11 mouse cellular contexts compared by ENCODE assay signal in genomic region chr5:147305856-147306637, GRCm38 (mm10). TPM values are rescaled to one million over a fixed set of nuclear protein-coding genes. Genes with fewer than 3 reads are reported as not detected.
A peak's percentile ranks its signal among the peaks of the same experiment; 100 is the strongest.
DNase-seq lines count a peak whose midpoint lies in the region; ATAC-seq and TF ChIP-seq lines count a peak whose summit lies in the region.
"Had no signal": no experiment of that assay in that cellular context is flagged by ENCODE, and none has a peak within 500 bp of the region (broad histone marks: within the 10 kb centered on the region; RNA-seq: fewer than 3 reads in every experiment).

No protein-coding gene starts in this region.

- H3K4me3 ChIP-seq in kidney, embryonic 14.5 days (ENCODE audit: low read length), result peak overlapping the region; percentile 22
- H3K4me3 ChIP-seq in hindbrain, postnatal 0 days (ENCODE audit: low read length), result peak overlapping the region; percentile 7
- 0 out of 2 replicates have a peak overlapping the region, but pooled peaks have one; percentile 5 for H3K4me3 ChIP-seq in midbrain, postnatal 0 days (ENCODE audit: low read depth, low read length)

- DNase-seq in kidney, postnatal 4 days, result no peak
- DNase-seq in hindbrain, postnatal 0 days (ENCODE audit: low spot score), result no peak
- no peak for DNase-seq in midbrain, postnatal 0 days (ENCODE audit: low spot score)
- no peak for DNase-seq in left cerebral cortex, adult 11 months (ENCODE audit: low spot score)
- no peak for DNase-seq in left cerebral cortex, adult 18-20 months (ENCODE audit: low spot score in 2 of 2)

- peaks cover 100% of the 10 kb centered on the region for H3K27me3 ChIP-seq in kidney, embryonic 14.5 days (ENCODE audit: control insufficient read depth, insufficient read depth, low read length)
- H3K27me3 ChIP-seq in hindbrain, postnatal 0 days (ENCODE audit: insufficient read depth, low read length), result peaks cover 99% of the 10 kb centered on the region
- H3K27me3 ChIP-seq in midbrain, postnatal 0 days (ENCODE audit: insufficient read depth, low read length), result peaks cover 100% of the 10 kb centered on the region

- under 1% methylated on average over 58 of the region's 58 CpGs for WGBS in kidney, embryonic 14.5 days
- under 1% methylated on average over 57 of the region's 58 CpGs for WGBS in hindbrain, postnatal 0 days
- 1% methylated on average over 57 of the region's 58 CpGs for WGBS in midbrain, postnatal 0 days

- H3K4me2 ChIP-seq in kidney, embryonic 14.5 days (replicated peaks; ENCODE audit: low read depth, low read length), result peak overlapping the region; percentile 2; the same call in 1 of the 2 replicates
- H3K4me2 ChIP-seq in hindbrain, postnatal 0 days (ENCODE audit: low read depth, low read length), result no peak overlapping the region
- H3K4me2 ChIP-seq in midbrain, postnatal 0 days (ENCODE audit: low read depth, low read length, poor library complexity, severe bottlenecking), result no peak overlapping the region

- H3K4me1 ChIP-seq in kidney, embryonic 14.5 days (ENCODE audit: control insufficient read depth, insufficient read depth, low read length), result no peaks in the 10 kb centered on the region
- H3K4me1 ChIP-seq in hindbrain, postnatal 0 days (ENCODE audit: insufficient read depth, low read length), result no peaks in the 10 kb centered on the region
- no peaks in the 10 kb centered on the region for H3K4me1 ChIP-seq in midbrain, postnatal 0 days (ENCODE audit: insufficient read depth, low read length)

- H3K36me3 ChIP-seq in kidney, embryonic 14.5 days (ENCODE audit: control insufficient read depth, insufficient read depth, low read length), result no peaks in the 10 kb centered on the region
- no peaks in the 10 kb centered on the region for H3K36me3 ChIP-seq in hindbrain, postnatal 0 days (ENCODE audit: insufficient read depth, low read length)
- no peaks in the 10 kb centered on the region for H3K36me3 ChIP-seq in midbrain, postnatal 0 days (ENCODE audit: insufficient read depth, low read length)

- TF ChIP-seq CTCF in hindbrain, postnatal 0 days (IDR thresholded peaks at IDR 0.05; ENCODE audit: low read depth), result no peak
- TF ChIP-seq CTCF in midbrain, postnatal 0 days (IDR thresholded peaks at IDR 0.05), result no peak

- ATAC-seq in kidney, embryonic 14.5 days (ENCODE audit: low FRiP score, low TSS enrichment), result no peak
- 0 out of 2 replicates have a peak, but pooled peaks have one; percentile 12 for ATAC-seq in common myeloid progenitor, adult 5-6 weeks (replicated peaks; ENCODE audit: low read depth, poor library complexity, severe bottlenecking)
- no peak for ATAC-seq in hindbrain, postnatal 0 days
- ATAC-seq in midbrain, postnatal 0 days (ENCODE audit: low FRiP score), result no peak
- no peak for ATAC-seq in megakaryocyte, adult 5-6 weeks (ENCODE audit: poor library complexity, severe bottlenecking)
- ATAC-seq: inflammation-experienced regulatory T-cells, adult 6 months had no signal

- H3K27ac ChIP-seq in kidney, embryonic 14.5 days (ENCODE audit: low read depth, low read length), result no peak overlapping the region
- no peak overlapping the region for H3K27ac ChIP-seq in hindbrain, postnatal 0 days
- no peak overlapping the region for H3K27ac ChIP-seq in midbrain, postnatal 0 days (ENCODE audit: low read depth, low read length)

- no peaks in the 10 kb centered on the region for H3K9me3 ChIP-seq in kidney, embryonic 14.5 days (ENCODE audit: control insufficient read depth, low read length)
- H3K9me3 ChIP-seq in hindbrain, postnatal 0 days (ENCODE audit: low read length), result no peaks in the 10 kb centered on the region
- no peaks in the 10 kb centered on the region for H3K9me3 ChIP-seq in midbrain, postnatal 0 days (ENCODE audit: low read length)

- H3K9ac ChIP-seq in kidney, embryonic 14.5 days (ENCODE audit: low read depth, low read length), result peak overlapping the region; percentile 28; the same call in 1 of the 2 replicates
- no peak overlapping the region for H3K9ac ChIP-seq in hindbrain, postnatal 0 days (replicated peaks; ENCODE audit: low read length)
- no peak overlapping the region for H3K9ac ChIP-seq in midbrain, postnatal 0 days (replicated peaks; ENCODE audit: low read length, poor library complexity, severe bottlenecking)

RNA-seq across cellular contexts. Expression of gene Cdx2, which starts 1.0 kb away (rescaled TPM):
- not detected in 2 replicates for polyA plus RNA-seq in kidney, embryonic 14.5 days (2014; fragmentation: Nextera tagmentation; extraction: Ambion mirVana)
- total RNA-seq in common myeloid progenitor, adult 5-6 weeks (2017), result not detected in 2 replicates
- total RNA-seq in hindbrain, postnatal 0 days (2014; rRNA removed), result not detected in 2 replicates
- polyA plus RNA-seq in hindbrain, postnatal 0 days (2015; fragmentation: Nextera tagmentation; extraction: Ambion mirVana), result not detected in 2 replicates
- not detected in 2 replicates for total RNA-seq in midbrain, postnatal 0 days (2014; rRNA removed)
- polyA plus RNA-seq in midbrain, postnatal 0 days (2015; fragmentation: Nextera tagmentation; extraction: Ambion mirVana), result not detected in 2 replicates
- total RNA-seq in megakaryocyte, adult 5-6 weeks (2015), result not detected in 2 replicates
- not detected in 2 replicates for total RNA-seq in megakaryocyte, adult 5-6 weeks (2017)
- total RNA-seq in left cerebral cortex, adult 18-20 months (2021), result not detected
- total RNA-seq: liver, adult 2 months; MEL had no signal
- polyA plus RNA-seq: inflammation-experienced regulatory T-cells, adult 6 months had no signal

RNA-seq across cellular contexts. Expression of gene Urad, which starts 16.2 kb away (rescaled TPM):
- polyA plus RNA-seq in kidney, embryonic 14.5 days (2014; fragmentation: Nextera tagmentation; extraction: Ambion mirVana), result not detected in 2 replicates
- not detected in 2 replicates for total RNA-seq in common myeloid progenitor, adult 5-6 weeks (2017)
- not detected in 2 replicates for total RNA-seq in hindbrain, postnatal 0 days (2014; rRNA removed)
- polyA plus RNA-seq in hindbrain, postnatal 0 days (2015; fragmentation: Nextera tagmentation; extraction: Ambion mirVana), result not detected in 2 replicates
- total RNA-seq in midbrain, postnatal 0 days (2014; rRNA removed), result not detected in 2 replicates
- not detected in 2 replicates for polyA plus RNA-seq in midbrain, postnatal 0 days (2015; fragmentation: Nextera tagmentation; extraction: Ambion mirVana)
- not detected in 2 replicates for total RNA-seq in megakaryocyte, adult 5-6 weeks (2015)
- total RNA-seq in megakaryocyte, adult 5-6 weeks (2017), result not detected in 2 replicates
- not detected for total RNA-seq in left cerebral cortex, adult 18-20 months (2021)
- total RNA-seq: MEL had no signal
- polyA plus RNA-seq: inflammation-experienced regulatory T-cells, adult 6 months had no signal

RNA-seq across cellular contexts. Expression of gene Pdx1, which starts 36.3 kb away (rescaled TPM):
- polyA plus RNA-seq in kidney, embryonic 14.5 days (2014; fragmentation: Nextera tagmentation; extraction: Ambion mirVana), result 0.19 TPM in 1 of 2 replicates, not detected in the other
- total RNA-seq in common myeloid progenitor, adult 5-6 weeks (2017), result not detected in 2 replicates
- total RNA-seq in hindbrain, postnatal 0 days (2014; rRNA removed), result not detected in 2 replicates
- not detected in 2 replicates for polyA plus RNA-seq in hindbrain, postnatal 0 days (2015; fragmentation: Nextera tagmentation; extraction: Ambion mirVana)
- total RNA-seq in midbrain, postnatal 0 days (2014; rRNA removed), result not detected in 2 replicates
- not detected in 2 replicates for polyA plus RNA-seq in midbrain, postnatal 0 days (2015; fragmentation: Nextera tagmentation; extraction: Ambion mirVana)
- total RNA-seq in megakaryocyte, adult 5-6 weeks (2015), result not detected in 2 replicates
- total RNA-seq in megakaryocyte, adult 5-6 weeks (2017), result not detected in 2 replicates
- total RNA-seq in left cerebral cortex, adult 18-20 months (2021), result not detected
- total RNA-seq: liver, adult 2 months; MEL had no signal
- polyA plus RNA-seq: inflammation-experienced regulatory T-cells, adult 6 months; liver, adult 2 months had no signal
